Mouse (Mus musculus) spleen, postnatal 10 days (tissue): Measurements from ENCODE around the gene Klhl41.
"Not testable (repeated sequence)": the region's sequence is repeated elsewhere in the genome, so short reads cannot be mapped to it uniquely, and the experiment has no call there.

Source experiments
- DNase-seq, 2 experiments: peaks; one replicate each; pipeline ENCODE4 v3.0.0; 2021 to 2022; ENCODE audit warnings: low spot score in 2 of 2

Gene Klhl41

DNA sequence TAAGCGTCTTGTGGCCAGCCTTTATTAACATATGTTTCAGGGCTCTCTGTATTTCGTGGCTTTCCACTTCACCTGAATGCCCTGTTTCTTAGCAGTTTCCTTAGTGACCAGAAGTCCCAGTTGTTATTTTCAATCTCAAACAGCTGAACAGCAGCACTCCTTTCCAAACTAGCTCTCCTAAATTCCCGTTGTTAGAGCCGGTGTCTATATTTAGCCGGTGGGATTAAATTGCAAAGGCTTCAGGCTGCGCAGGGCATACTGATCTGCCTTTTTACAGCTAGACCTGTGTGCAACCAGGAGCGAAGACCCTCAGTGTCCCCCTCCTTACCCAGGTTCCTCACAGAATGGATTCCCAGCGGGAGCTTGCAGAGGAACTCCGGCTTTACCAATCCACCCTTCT lies at the start of gene Klhl41:
Gene Klhl41 (plus strand): TSS at position 268 of the 400 bp plus-strand sequence.
- DNase-seq, result no peak

DNA sequence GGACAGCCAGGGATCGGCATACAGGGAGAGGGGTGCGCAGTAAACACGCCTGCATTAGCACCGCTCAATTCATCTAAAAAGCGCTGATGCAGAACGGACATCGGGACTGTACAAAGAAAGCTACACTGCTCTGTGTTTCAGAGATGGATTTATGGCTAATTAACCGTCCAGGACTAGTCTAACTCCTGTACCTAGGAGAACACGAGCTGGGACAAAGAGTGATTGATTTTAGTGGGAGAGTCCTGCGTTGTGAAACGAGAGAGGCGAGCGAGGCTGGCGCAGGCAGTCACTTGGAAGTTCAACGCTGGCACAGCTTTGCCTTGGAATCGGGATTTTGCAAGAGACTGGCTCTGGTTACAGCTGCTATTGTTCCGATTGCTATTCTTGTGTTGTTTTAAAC lies 40.7 kb upstream of the Klhl41 start:
- no peak for DNase-seq

GRCm38 (mm10) chr2:69629914-69630313 lies 40.0 kb upstream of the Klhl41 start:
- DNase-seq, result no peak

GRCm38 (mm10) chr2:69630792-69631191 lies 39.1 kb upstream of the Klhl41 start:
- DNase-seq, result no peak

- DNase-seq, result peak; percentile 13 to 52
These were observed 38.5 kb upstream of the Klhl41 start for GRCm38 (mm10) chr2:69631449-69631848.

DNA sequence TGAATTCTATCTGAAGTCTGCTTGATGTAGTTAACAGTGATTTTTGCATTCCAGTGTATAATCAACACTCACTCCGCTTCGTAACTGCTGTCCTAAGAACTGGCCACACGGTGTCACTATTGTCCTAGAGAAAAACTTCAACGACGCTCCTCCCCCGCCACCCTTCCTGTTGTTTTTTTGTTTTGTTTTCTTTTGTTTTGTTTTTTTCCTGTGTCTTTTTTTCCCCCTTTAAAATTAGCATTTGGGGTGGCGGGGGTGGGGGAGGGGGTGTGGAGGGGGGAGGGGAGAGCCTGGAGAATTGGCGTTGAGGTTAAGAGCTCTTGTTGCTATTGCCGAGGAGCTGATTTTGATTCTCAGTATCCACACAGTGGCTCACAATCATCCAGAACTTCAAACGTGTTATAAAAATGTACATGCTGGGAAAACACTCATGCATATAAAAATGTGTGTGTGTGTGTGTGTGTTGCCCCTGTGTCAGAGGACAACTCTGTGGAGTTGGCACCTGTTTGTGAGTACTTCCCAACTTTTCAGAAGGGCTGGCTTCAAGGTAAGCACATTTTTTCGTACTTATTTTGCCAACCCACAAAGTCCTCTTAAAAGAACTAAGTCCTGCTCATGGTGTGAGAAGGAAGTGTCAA lies 34.7 kb upstream of the Klhl41 start:
- DNase-seq, result peak; percentile 16 to 71

DNA sequence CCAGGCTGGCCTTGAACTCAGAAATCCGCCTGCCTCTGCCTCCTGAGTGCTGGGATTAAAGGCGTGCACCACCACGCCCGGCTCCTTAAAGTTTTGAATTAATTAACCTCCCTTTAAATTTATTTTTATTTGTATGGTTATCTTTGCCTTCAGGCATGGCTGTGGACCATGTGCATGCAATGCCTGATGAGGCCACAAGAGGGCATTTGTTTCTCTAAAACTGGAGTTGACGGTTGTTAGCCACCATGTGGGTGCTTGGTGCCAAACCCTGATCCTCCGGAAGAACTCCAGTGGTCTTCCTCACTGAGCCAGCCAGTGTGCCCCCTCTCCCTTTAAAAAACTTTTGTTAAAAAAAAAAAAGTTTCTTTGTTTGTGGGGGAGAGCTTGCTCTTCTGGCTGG lies 34.1 kb upstream of the Klhl41 start:
- DNase-seq, result peak; percentile 51 to 79

DNA sequence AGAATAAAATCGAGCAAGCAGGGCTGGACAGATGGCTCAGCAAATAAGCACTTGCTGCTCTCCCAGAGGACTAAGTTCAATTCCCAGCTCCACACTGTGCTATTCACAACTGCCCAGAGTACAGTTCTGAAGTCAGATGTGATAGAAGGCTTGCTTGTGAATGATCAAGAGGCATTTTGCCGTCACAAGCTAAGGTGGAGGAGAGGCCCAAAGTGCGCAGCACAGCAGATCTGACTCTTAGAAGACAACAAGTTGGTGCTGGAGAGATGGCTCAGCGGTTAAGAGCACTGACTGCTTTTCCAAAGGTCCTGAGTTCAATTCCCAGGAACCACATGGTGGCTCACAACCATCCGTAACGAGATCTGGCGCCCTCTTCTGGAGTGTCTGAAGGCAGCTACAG lies 31.9 kb upstream of the Klhl41 start:
- not testable (repeated sequence) for DNase-seq

GRCm38 (mm10) chr2:69640100-69640499 lies 29.8 kb upstream of the Klhl41 start:
- DNase-seq, result peak in 1 of 2 experiments; percentile 19

- DNase-seq, result no peak
These were observed 24.8 kb upstream of the Klhl41 start for GRCm38 (mm10) chr2:69644968-69645617.

DNA sequence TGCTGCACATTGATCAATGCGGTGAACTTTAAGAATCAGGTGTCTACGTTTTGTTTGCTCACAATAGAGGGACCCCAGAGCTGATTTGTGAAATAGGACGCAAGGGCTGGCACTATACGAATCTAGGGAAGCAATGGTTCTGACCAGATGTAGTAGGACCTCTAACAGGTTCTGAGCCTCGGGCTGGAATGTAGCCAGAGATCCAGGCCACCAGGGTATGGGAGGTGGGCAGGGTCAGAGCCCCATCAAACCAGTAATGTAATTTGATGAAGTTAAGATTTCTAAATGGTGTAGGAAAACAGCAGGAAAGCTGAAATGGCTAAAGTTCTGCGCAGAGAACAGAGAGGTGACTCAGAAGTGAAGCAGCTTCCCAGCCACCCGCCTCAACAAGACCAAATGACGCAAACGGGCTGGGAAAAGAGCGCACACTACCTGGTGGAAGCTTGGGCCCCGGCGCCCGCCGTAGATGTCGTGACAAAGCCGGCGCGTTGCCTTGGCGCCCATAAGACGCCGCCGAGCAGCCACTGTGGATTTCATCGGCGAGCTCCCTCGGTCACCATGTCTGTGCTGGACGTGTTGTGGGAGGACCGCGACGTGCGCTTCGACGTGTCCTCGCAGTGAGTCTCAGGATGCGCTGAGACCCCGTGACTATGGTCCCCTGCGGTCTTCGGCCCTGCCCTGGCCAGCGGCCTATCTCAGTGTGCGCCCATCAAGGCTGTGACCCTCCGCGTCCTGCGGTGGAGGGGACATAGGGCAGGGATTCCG lies 23.0 kb upstream of the Klhl41 start, which contains the start of gene Bbs5:
Gene Bbs5 (plus strand): TSS at position 446 of the 765 bp plus-strand sequence.
- peak; percentile 46 to 84 for DNase-seq

- no peak for DNase-seq
These were observed 20.2 kb upstream of the Klhl41 start for GRCm38 (mm10) chr2:69649716-69650115.

DNA sequence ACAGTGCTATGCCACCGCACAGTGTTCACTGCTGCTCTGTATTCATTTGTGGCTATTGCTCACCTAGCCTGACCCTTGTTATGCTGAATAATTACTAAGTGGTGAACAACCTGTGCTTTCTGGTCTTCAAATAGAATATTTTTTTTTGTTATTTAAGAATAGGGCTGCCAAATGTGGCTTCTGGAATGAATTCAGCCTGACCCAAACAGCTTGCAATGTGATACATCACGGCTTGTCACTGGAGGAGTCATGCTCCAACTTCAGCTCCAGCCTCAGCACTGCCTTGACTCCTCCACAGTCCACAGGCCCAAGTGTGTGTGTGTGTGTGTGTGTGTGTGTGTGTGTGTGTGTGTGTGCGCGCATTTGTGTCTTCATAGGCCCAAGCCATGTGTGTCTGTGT lies 10.6 kb upstream of the Klhl41 start:
- no peak for DNase-seq

DNA sequence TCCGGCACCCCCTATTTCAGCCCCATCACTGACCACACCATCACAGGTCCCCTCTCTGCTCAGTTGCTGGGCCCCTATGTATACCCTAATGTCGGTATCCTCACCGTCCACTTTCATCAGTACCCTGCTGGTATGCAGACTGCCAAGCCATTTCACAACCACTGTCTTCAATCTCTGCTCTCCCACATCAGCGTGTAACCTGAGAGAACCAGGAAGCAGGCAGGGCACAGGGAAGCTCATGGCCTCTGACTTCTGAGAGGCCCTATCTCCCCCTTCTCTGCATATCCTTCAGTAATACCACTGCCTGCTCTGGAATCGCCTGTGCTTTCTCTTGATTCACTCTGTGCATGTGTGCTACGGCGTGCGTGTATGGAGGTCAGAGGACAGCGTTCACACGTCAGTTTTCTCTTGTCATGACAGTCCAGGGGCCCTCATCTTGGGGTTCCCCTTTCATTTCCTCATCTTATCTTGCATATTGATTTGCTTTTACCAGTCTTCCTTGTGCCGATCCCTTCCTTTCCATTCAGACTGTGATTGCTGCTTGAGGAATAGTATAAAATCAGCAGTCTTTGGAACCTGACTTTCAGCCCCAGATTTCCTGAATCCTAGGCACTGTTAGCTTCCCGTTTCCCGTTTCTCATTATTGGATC lies 6.0 kb upstream of the Klhl41 start:
- no peak for DNase-seq

DNA sequence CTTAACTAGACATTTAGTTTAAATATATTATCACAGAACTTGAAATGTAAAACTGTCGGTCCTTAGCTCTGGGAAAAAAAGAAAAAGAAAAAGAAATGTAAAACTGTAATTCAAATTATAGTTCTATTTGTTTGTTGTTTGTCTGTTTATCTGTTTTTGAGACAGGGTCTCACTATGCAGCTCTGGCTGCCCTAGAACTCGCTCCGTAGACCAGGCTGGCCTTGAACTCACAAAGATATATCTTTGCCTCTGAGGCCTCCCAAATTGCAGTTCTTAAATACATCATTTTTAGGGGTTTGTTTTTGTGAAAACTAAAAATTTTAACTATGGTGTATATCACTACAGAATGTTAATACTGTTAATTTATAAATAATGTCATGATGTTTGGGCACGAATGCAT lies 2.3 kb upstream of the Klhl41 start:
- DNase-seq, result no peak

DNA sequence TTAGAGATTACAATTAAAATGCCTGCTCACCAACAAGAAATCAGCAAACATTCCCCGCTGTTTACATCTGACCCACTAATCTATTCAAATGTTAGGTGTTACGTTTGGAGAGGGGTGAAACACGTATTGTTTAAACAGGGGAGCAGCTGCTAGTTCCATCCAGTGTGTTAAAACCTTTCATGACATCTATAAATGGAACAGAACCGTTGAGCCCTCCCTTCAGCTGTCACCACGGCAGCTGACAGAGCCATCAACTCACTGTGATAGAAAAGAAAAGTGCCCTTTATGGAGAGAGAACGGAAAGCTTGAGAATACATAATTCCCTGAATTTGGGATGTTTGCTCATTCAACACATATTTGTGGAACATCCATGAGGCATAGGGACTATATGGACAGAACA lies 1.5 kb upstream of the Klhl41 start:
- no peak for DNase-seq

GRCm38 (mm10) chr2:69673723-69674122 lies 3.8 kb downstream of the Klhl41 start:
- no peak for DNase-seq

DNA sequence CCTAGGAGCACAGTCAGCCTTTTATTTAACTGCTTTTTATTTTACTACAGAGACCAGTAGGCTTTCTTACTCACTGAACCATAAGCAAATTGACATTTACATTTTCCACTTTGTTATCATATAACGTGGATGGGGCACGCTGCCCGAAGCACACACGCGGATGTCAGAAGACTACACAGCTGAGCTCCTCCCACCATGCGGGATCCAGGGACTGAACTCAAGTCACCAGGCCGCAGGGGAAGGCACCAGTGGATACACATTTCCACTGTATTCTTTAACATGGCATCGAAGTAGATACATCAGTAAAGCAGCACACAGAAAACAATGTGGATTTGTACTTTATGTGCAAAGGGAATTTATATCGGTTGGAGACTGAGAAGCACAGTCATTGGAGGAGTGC lies 5.3 kb downstream of the Klhl41 start:
- DNase-seq, result no peak

GRCm38 (mm10) chr2:69676713-69677112 lies 6.8 kb downstream of the Klhl41 start:
- DNase-seq, result peak in 1 of 2 experiments; percentile 23

- not testable (repeated sequence) for DNase-seq
These were observed 7.3 kb downstream of the Klhl41 start for GRCm38 (mm10) chr2:69677215-69677614.

- DNase-seq, result peak in 1 of 2 experiments; percentile 54
These were observed 10.1 kb downstream of the Klhl41 start for GRCm38 (mm10) chr2:69679990-69680389.

- DNase-seq, result no peak
These were observed 12.0 kb downstream of the Klhl41 start for GRCm38 (mm10) chr2:69681931-69682330.
